Mouse (Mus musculus) ES-Bruce4 (cell line): ENCODE results near the gene Tex19.1. TPM values are rescaled to one million over a fixed set of nuclear protein-coding genes. Genes with fewer than 3 reads are reported as not detected.
A peak's percentile ranks its signal among the peaks of the same experiment; 100 is the strongest.

Source experiments
- H3K27ac ChIP-seq: 2 replicates; pipeline ENCODE4 v1.5.1; 2012; ENCODE audit warnings: low read length, inconsistent platforms; ENCODE audit not compliant: insufficient read depth
- H3K27me3 ChIP-seq: 2 replicates; pipeline ENCODE4 v1.6.1; 2012; ENCODE audit warnings: mild to moderate bottlenecking, low read length, inconsistent platforms; ENCODE audit not compliant: control insufficient read depth, poor library complexity, insufficient read depth, severe bottlenecking
- H3K36me3 ChIP-seq: 2 replicates; pipeline ENCODE4 v1.6.1; 2012; ENCODE audit warnings: inconsistent platforms, mild to moderate bottlenecking, low read length, moderate library complexity; ENCODE audit not compliant: control insufficient read depth, poor library complexity, insufficient read depth, severe bottlenecking
- H3K4me1 ChIP-seq: one replicate; pipeline ENCODE4 v1.8.1; 2011; ENCODE audit warnings: low read length; ENCODE audit not compliant: control insufficient read depth, insufficient read depth
- H3K4me3 ChIP-seq: 2 replicates; pipeline ENCODE4 v1.5.1; 2011; ENCODE audit warnings: low read depth, mild to moderate bottlenecking, low read length
- H3K9ac ChIP-seq: 2 replicates; pipeline ENCODE4 v1.6.1; 2012; ENCODE audit warnings: low read depth, mild to moderate bottlenecking, inconsistent platforms; ENCODE audit not compliant: poor library complexity, severe bottlenecking
- H3K9me3 ChIP-seq: replicated peaks from 2 replicates; pipeline ENCODE4 v1.6.1; 2012; ENCODE audit warnings: mild to moderate bottlenecking, low read length, inconsistent platforms; ENCODE audit not compliant: control insufficient read depth, poor library complexity, insufficient read depth, severe bottlenecking
- CTCF ChIP-seq: IDR thresholded peaks from one replicate; pipeline ENCODE4 v1.8.1; 2011; ENCODE audit warnings: low read depth, low read length
- EP300 ChIP-seq: IDR thresholded peaks from 2 replicates; pipeline ENCODE4 v1.6.1; 2011; ENCODE audit warnings: low read depth, low read length; ENCODE audit not compliant: insufficient read depth
- POLR2A ChIP-seq: IDR thresholded peaks from one replicate; pipeline ENCODE4 v1.8.1; 2011; ENCODE audit warnings: low read length; ENCODE audit not compliant: insufficient read depth
- polyA plus RNA-seq: library from polyadenylated mRNA; stranded (reverse); fragments of >200 nt; gene quantifications from 2 replicates; pipeline ENCODE4 v1.2.4, GENCODE M21; 2011; ENCODE audit warnings: low read depth; ENCODE audit not compliant: missing spikeins, insufficient read depth, insufficient read length

The Tex19.1 gene
- polyA plus RNA-seq, 1 experiment, result 29.9 TPM

- Histone ChIP-seq H3K27ac (no peak overlapping the region), H3K4me1 (no peaks in the 10 kb centered on the region), H3K9ac (no peak overlapping the region), H3K36me3 (no peaks in the 10 kb centered on the region), H3K4me3 (no peak overlapping the region), H3K27me3 (peaks cover 6% of the 10 kb centered on the region), H3K9me3 (no peaks in the 10 kb centered on the region)
- TF ChIP-seq EP300, result no peak
- no peak for TF ChIP-seq POLR2A
- TF ChIP-seq CTCF, result no peak
Observed at GRCm38 (mm10) chr11:121154203-121154602, 8.3 kb downstream of the Tex19.1 start.

- Histone ChIP-seq H3K4me1 (no peaks in the 10 kb centered on the region), H3K36me3 (no peaks in the 10 kb centered on the region), H3K9me3 (no peaks in the 10 kb centered on the region), H3K9ac (peak overlapping the region; percentile 9; the same call in 1 of the 2 replicates), H3K27me3 (peaks cover 6% of the 10 kb centered on the region), H3K4me3 (peak overlapping the region; percentile 45), H3K27ac (no peak overlapping the region)
- TF ChIP-seq CTCF (no peak), POLR2A (no peak), EP300 (no peak)
Observed at GRCm38 (mm10) chr11:121156411-121156891, 10.5 kb downstream of the Tex19.1 start.

DNA sequence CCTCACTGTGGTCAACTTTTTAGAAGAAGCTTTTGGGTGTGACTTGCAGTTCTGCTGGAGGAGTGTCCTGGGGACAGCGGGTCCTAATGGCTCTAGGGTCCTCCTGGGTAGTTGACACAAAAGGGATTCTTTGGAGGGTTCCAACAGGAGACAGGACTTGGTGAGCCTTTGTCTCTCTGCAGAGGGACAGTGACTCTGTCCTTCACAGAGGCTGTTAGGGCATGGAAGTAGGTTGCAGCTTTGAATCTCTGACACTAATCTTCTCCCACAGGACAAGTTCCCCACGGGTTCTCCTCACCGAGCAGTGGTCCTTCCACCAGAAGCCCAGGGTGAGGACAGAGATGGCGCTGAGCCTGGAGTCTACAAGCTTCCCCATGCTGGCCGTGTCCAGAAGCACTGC, 14.0 kb downstream of the Tex19.1 start, which contains the start of gene Uts2r:
Gene Uts2r, plus strand, starts transcription at position 301 of the 400 bp plus-strand sequence.
- no peak within 1 kb of the TSS for H3K9ac ChIP-seq
- no peaks in the 10 kb centered on the region for H3K4me1 ChIP-seq
- no peak within 1 kb of the TSS for H3K4me3 ChIP-seq
- H3K9me3 ChIP-seq, result no peaks in the 10 kb centered on the region
- H3K27me3 ChIP-seq, result peaks cover 6% of the 10 kb centered on the region
- no peak within 1 kb of the TSS for H3K27ac ChIP-seq
- H3K36me3 ChIP-seq, result no peaks in the 10 kb centered on the region
- TF ChIP-seq EP300, result no peak
- TF ChIP-seq CTCF, result no peak
- TF ChIP-seq POLR2A, result no peak

DNA sequence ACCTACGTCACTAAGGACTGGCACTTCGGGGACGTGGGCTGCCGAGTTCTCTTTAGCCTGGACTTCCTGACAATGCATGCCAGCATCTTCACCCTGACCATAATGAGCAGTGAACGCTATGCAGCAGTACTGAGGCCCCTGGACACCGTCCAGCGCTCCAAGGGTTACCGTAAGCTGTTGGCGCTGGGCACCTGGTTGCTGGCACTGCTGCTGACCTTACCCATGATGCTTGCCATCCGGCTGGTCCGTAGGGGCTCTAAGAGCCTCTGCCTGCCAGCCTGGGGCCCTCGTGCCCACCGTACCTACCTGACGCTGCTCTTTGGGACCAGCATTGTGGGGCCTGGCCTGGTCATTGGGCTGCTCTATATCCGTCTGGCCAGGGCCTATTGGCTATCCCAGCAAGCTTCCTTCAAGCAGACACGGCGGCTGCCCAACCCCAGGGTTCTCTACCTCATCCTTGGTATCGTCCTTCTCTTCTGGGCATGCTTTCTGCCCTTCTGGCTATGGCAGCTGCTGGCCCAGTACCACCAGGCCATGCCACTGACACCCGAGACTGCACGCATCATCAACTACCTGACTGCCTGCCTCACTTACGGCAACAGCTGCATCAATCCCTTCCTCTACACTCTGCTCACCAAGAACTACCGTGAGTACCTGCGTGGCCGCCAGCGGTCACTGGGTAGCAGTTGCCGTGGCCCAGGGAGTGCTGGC, 14.8 kb downstream of the Tex19.1 start:
- Histone ChIP-seq H3K9me3 (no peaks in the 10 kb centered on the region), H3K27me3 (peaks cover 6% of the 10 kb centered on the region), H3K9ac (no peak overlapping the region), H3K4me1 (no peaks in the 10 kb centered on the region), H3K36me3 (no peaks in the 10 kb centered on the region), H3K4me3 (no peak overlapping the region), H3K27ac (no peak overlapping the region)
- TF ChIP-seq EP300 (no peak), CTCF (no peak), POLR2A (no peak)

DNA sequence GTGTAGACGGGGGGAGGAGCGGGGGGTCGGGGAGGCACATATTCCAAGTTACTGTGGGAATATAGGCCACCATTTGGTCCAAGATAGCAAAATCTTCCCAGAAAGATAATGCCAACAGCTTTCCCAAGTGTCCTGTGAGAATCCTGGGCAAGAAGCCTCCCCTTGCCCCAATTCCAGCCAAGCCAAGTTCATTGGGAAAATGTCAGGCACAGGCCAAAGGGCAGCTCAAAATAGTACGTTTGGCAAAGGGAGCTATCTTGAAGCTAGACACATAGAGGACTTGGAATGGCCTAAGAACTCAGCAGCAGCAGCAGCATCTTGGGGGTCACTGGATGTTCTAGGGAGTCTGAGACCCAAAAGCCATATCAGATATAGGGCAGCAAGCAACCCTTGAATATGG, 17.8 kb downstream of the Tex19.1 start:
- no peak overlapping the region for H3K27ac ChIP-seq
- no peak overlapping the region for H3K4me3 ChIP-seq
- TF ChIP-seq CTCF (no peak), POLR2A (no peak), EP300 (no peak)
- no peaks in the 10 kb centered on the region for H3K4me1 ChIP-seq
- H3K9ac ChIP-seq, result no peak overlapping the region
- H3K27me3 ChIP-seq, result no peaks in the 10 kb centered on the region
- no peaks in the 10 kb centered on the region for H3K9me3 ChIP-seq
- no peaks in the 10 kb centered on the region for H3K36me3 ChIP-seq

GRCm38 (mm10) chr11:121173203-121173602, 27.3 kb downstream of the Tex19.1 start:
- Histone ChIP-seq H3K36me3 (no peaks in the 10 kb centered on the region), H3K27ac (no peak overlapping the region), H3K4me1 (no peaks in the 10 kb centered on the region), H3K9ac (no peak overlapping the region), H3K4me3 (no peak overlapping the region), H3K27me3 (no peaks in the 10 kb centered on the region), H3K9me3 (no peaks in the 10 kb centered on the region)
- no peak for TF ChIP-seq POLR2A
- no peak for TF ChIP-seq EP300
